Mouse (Mus musculus): ENCODE measurements at regions not wholly inside any gene's neighbourhood (a gene's known extent, or its start where the extent isn't known, plus 50 kb on each side); places are given as distances from the start of the nearest gene placed in this dataset.
"Not testable (repeated sequence)": the region's sequence is repeated elsewhere in the genome, so short reads cannot be mapped to it uniquely, and the experiment has no call there.

DNA sequence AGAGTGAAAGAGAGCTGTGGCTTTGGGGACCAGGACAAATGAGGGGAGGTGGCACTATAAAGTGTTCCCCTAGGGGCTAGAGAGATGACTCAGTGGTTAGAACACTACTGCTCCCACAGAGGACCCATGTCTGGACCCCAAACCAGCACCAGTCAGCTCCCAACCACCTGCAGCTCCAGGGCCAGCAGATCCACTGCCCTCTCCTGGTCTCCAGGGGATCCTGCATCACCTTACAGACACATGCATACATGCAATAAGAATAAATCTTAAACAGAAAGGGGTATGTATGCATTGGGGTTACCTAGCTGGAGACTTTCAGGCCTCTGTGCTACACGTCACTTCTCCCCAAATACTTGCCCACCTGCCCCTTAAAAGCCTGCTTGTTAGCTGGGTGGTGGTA, 93.8 kb upstream of the Zfp706 start:
- DNase-seq (ENCODE audit: low read depth in 1 of 2, low spot score in 2 of 2) = no peak

DNA sequence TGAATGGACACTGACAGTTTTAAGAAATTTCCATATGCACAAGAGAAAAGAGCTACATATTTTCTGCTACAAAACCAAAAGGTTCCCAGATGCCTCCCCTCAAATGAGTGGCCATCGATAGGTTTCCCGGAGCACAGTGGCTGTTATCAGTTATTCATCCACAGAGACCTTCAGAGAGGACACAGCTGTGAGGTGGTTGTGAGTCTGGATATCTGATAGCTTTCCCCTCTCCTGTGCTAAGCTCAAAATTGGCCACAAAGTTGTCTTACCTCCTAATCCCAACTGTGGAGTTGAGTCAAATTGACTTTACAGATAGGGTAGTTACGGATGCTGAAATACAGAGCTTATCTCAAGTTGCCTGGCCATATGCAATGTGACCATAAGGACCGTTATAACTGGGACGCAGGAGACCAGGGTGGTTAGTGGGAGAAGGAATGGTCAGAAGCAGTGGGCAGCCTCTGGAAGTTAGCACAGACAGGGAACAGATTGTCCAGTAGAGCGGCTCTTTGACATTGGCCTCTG, 93.3 kb upstream of the Zfp706 start:
- DNase-seq (ENCODE audit: low read depth in 1 of 2, low spot score in 2 of 2) = no peak

DNA sequence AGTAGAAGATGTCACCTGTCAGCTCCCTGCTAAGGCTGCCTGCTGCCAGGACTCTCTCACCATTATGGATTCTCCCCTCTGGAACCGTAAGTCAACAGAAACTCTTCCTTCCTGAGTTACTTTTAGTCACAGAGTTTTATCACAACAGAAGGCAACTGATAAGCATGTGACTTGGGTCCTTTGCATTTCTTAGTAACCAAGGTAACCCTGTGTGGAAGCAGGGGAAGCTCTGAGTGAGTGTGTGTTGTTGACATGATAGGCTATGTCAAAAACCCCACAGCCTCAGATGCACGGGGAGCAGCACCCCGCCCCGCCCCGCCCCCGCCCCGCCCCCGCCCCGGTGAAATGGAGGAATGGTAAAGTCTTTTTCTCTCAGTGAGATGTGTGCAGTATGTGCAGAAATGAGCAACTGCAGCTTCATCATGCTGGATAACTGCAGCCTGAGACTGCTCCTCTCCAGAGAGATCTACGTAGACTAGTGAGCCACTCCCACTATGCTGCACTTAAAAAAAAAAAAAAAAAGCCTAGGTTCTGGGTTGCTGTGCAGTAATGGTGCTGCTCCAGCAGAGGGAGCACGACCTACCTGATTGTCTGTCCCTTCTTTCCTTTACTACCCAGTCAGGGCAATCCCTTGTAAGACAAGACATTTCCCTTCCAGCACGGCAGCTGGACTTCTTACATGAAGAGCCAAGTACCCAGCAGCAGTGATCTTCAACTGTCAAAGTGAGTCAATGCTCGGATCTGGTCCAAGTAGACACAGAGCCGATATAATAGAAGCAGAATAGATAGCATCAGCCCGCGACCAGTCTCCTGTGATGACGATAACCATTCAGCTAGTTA, 92.6 kb upstream of the Zfp706 start:
- peak in 1 of 2 experiments; percentile 4 for DNase-seq (ENCODE audit: low read depth in 1 of 2, low spot score in 2 of 2)

DNA sequence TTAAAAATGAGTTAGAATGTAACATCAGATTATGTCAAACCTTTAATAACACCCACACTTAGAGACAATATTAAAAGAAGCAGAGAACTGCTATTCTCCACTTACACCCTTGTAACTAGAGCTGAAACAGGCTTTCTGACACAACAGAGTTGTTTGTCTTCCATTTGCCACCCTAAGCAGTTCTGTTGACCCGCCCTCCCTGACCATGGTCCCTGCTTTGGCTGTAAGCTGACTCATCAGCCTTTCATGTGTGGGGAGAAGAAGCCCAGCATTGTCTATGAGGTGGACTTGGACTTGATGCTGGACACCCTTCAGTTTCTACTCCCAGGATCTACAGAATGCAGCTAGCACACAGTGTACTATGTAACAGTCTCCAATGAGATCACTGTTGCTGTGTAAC, 91.6 kb upstream of the Zfp706 start:
- DNase-seq (ENCODE audit: low read depth in 1 of 2, low spot score in 2 of 2) = no peak

DNA sequence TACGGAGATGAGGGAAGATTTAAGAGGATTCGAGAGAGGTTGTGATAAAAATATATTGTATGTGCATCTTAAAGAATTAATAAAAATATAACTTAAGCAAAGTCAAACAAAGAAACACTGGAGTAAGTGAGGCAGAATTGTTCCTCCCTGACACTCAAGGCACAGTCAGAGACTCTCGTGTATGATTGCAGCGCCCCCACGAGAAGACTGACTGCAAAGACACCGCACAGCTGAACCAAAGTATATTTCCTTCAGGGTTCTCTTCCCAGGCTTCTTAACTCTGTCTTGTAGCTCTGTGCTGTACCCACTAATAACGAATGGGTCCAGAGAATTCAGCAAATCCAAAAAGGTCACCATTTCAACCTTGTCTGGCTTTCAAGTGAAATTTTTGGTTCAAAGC, 89.9 kb upstream of the Zfp706 start:
- no peak for DNase-seq (ENCODE audit: low read depth in 1 of 2, low spot score in 2 of 2)

DNA sequence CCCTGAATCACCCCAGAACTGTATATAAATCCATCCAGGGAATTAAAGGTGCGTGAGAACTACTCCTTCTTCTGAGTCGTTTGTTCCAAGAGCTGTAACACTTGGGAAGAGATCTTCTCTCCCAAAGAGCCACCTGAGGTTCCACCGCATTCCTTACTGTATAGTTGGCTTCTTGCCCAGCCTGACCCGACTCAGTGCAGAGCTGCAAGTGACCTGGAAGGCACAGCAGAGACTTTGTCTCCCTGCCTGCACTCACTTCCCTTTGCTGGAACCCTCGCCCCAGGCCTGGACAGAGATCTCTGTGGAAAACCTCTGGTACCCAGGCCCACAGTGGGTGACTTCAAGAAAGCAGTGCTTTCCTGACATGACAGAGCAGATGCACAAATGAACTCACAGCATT, 83.6 kb upstream of the Zfp706 start:
- not testable (repeated sequence) for DNase-seq (ENCODE audit: low read depth in 1 of 2, low spot score in 2 of 2)

DNA sequence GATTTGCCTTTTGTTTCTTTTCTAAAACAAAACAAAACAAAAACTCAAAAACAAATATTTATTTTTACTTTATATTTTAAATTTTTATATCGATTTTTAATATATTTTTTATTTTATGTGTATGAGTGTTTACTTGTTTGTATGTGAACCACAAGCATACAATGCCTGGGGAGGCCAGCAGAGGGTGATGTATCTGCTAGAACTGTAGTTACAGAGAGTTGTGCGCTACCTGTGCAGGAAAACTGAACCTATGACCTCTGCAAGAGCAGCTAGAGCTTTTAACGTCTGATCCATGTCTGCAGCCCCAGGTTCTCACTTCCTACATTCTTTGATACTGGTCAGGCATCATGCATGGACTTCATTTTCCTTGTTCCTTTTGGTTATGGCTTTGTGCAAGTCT, 76.2 kb upstream of the Zfp706 start:
- DNase-seq (ENCODE audit: low read depth in 1 of 2, low spot score in 2 of 2) = no peak

DNA sequence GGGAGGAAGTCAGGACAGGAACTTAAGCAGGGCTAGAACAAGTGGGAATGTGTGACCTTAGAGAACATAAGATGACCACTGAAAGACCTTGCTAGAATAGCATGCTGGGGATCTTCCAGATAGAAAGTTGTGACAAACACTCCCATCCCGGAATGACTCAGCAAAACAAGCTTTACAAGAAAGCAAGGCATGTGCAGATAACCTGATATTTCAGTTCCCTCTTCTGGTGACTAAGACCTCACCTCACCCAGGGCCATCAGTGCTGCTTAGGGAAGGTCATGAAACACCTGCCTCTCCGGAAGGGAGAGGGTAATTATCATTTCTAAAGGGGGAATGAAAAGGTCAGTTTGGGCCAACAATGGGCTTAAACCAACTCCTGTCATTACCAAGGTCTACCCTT, 74.3 kb upstream of the Zfp706 start:
- DNase-seq (ENCODE audit: low read depth in 1 of 2, low spot score in 2 of 2) = no peak

DNA sequence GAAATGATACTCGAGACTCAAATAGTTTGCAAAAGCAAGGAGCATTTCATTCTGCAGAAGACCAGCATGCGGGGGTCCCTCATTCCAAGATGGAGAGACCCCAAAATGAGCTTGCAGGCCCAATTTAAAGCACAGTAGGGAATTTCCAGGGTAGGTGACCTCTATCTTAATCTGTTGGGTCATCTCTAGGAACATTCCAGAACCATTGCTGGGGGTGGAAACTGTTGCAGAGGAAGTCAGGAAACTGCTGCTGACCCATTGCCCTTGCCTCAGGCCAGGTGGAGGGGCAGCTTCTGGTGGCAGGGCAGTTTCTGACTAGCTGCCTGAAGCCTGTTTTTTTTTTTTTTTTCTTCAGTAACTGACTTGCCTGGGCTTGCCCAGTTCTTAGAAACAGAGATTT, 73.4 kb upstream of the Zfp706 start:
- DNase-seq (ENCODE audit: low read depth in 1 of 2, low spot score in 2 of 2) = no peak

DNA sequence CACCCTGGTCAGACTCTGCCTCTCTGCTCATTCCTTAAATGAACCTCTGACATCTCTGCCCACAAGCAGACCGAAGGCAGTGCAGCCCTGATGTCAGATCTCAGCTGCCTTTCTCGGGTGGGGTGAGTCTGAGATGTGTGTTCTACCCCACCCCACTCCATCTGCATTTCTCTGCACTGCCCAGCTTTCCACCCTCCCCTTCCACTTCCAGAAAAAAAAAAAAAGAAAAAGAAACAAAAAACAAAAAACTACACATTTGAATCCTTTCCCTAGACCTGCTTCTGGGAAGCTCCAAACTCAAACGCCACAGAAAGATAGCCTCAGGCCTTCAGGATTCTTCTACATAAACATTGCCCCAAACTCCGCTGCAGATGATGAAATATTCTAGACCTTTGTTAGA, 72.8 kb upstream of the Zfp706 start:
- DNase-seq (ENCODE audit: low read depth in 1 of 2, low spot score in 2 of 2) = no peak

DNA sequence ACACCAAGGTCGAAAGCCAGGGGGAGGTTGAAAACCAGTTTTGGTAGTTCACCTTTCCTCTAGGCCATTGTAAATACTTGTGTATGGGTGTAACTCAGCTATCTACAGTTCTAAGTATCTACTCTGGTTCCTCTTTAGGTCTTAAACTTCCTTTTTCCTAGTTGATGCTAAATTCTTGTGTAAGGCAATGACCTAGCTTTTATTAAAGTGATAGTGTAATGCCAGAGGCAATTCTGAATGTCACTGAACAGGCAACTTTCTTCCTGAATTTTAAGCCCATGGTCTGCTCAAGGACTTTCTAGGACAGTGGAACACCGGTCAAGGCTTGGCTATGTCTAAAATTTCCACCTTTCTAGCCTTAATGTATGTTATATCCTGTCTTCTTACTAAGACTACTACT, 66.6 kb upstream of the Zfp706 start:
- not testable (repeated sequence) for DNase-seq (ENCODE audit: low read depth in 1 of 2, low spot score in 2 of 2)

DNA sequence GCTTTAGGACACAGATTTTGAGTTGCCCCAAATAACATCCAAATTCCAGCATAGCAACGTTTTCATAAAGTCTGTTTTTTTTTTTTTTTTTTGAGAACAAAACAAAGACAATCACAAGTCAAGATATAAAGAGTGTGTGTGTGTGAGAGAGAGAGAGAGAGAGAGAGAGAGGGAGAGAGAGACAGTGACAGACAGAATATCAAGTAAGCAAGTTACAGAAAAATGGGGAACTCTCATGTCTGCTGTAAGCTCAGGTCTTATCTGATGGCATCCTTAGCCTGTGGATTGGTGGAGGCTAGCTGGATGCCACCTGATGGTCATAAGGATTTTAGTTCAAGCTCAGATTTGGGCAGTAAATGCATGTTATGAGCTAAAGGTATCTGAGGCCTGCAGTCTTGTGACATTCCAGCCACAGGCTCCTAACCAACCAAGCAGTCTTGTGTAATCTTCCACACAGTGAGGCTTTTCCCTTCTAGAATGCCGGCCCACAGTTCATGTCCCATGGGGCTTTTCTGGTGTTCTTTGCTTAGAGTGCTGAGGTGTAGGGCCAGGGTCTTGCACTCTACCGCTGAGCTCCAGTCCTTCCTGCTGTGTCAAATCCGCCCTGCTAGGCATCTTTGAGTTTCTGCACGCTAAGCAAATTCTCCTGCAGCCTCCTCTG, 64.8 kb upstream of the Zfp706 start:
- no peak for DNase-seq (ENCODE audit: low read depth in 1 of 2, low spot score in 2 of 2)

DNA sequence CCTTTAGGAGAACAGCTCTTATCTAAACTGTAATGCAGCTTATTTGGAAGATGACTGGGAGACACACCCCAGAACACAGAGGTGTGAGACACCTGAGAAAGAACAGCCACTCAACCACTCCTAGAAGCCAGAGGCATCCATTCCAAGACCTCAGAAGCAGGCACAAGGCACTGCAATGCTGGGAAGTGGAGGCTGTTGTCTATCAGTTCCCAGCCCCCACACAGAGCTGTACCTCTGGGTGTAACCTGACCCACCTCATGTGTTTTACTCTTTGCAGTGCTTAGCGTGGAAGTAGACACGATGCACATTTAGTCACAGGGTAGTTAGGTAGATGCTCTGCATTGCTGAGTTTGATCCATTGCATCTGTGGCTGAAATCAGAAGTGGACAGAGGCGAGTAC, 62.6 kb upstream of the Zfp706 start:
- DNase-seq (ENCODE audit: low read depth in 1 of 2, low spot score in 2 of 2) = no peak

DNA sequence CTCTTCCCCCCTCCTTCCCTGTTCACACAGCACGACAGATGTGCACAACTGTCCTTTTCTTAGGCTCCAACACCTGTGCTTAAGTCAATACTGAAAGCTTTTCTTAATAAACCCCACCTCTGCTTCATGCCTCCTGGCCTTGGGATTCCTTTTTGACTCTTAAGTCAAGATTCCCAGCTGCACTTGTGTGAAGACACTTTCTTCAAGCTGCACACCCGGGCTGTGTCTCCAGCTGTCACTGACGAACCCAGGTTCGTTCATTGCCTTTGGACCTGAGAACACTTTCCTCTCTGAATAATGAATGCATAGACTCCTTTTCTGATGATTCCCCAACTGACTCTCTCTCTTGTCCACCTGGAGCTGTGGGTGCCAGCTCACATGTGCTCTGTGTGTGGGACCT, 59.8 kb upstream of the Zfp706 start:
- no peak for DNase-seq (ENCODE audit: low read depth in 1 of 2, low spot score in 2 of 2)

DNA sequence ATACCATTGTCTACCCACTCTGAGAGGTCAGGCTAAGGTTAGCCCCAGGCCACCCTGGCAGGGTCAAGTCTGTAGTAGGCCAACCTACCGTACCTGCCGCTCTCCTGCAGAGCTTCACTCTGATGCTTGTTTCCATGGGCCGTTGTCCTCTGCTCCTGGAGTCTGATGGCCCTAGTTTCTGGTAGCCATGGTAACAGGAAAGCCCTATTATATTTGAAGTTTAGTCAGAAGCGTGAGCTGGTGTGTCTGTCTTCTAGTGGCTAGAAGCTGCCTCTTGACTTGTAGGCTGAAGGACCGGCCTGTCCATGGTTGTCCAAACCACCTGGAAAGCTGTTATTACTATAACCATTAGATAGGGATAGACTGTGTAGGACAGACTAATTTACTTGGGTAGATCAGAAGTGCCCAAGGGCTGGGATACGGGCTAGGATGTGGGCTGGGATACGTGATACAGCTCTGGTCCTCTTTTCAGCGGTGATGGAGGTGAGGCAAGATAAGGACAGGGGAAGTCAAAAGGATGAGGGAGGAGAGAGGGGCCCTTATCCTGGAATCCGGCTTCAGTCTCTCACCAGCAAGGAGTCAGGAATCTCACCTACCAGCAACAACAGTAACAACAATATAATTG, 58.5 kb upstream of the Zfp706 start:
- DNase-seq (ENCODE audit: low read depth in 1 of 2, low spot score in 2 of 2) = no peak

DNA sequence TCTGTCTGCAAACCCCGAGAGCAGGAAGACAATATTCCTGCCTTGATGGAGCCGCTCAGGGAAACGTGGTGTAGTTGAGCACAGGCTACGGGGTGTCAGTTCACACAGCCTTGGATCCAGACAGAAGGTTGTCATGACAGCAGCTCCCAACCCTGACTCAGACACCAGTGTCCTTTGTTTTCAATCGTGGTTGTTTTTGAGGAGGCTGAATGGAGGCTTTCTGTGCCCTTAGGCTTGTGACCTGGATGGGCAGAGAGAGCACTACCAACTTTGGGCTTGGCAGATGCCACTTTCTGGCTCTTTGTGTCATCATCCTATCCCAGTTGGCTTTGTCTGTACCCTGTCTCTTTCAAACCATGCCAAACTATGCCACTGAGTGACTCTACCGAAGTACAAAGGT, 57.8 kb upstream of the Zfp706 start:
- DNase-seq (ENCODE audit: low read depth in 1 of 2, low spot score in 2 of 2) = no peak

DNA sequence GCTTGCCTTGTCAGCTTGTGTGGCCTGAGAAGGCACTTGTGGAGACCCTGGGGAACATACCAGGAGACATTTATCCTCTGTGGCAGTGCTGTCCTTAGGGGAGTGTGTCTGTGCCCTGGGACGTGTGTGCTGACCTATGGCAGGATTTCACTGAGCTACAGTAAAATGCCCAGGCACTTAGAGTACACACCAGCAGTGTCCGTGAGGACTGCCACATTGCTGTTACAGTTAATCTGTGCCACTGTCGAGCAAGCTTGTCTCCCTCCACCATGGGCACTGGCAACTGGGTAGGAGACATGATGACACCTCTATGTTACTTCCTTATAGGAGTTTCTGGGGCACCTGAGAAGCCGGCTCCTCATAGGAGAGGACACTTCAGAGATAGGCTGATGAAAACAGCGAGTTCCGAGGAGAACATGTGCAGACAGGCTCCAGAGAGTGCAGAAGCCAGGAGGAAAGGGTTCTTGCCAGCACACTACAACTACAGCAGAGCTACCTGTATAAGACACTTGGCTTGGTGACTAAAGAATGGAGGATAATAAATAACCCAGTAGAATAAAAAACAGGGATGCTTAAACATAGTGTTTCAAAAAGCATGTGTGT, 56.3 kb upstream of the Zfp706 start:
- DNase-seq (ENCODE audit: low read depth in 1 of 2, low spot score in 2 of 2) = no peak

DNA sequence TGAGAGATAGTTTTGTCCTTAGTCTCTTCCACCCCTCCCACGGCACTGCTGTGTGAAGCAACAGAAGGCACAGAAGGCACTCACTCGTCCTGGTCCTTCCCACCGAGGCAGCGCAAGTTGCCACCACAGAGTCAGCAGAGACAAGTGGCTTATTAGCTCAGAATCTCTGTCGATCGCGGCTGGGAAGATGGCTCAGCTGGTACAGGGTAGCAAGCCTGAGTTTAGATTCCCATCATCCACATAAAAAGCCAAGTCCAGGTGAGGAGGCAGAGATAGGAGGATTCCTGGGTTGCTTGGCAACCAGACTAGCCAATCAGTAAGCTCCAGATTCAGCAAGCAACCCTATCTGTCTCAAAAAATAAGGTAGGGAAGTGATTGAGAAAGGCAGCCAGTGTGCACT, 55.0 kb upstream of the Zfp706 start:
- DNase-seq (ENCODE audit: low read depth in 1 of 2, low spot score in 2 of 2) = no peak

DNA sequence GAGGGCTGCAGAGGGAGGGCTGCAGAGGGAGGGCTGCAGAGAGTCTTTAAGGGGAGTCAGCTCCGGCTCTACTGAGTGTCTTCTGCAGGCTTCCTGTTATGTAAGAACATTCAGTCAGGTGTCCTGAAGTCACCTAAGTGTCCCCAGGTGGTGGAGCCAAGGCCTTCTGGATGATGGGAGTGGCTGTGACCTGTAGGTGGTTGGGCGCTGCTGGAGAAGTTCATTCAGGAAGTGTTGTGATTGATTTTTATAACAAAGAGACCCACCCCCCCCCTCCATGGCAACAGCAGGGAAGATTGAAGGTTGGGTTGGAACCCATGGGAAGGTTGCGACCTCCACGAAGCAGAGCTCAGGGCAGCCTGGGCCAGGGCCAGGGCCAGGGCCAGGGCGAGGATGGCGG, 53.9 kb upstream of the Zfp706 start:
- DNase-seq (ENCODE audit: low read depth in 1 of 2, low spot score in 2 of 2) = no peak

DNA sequence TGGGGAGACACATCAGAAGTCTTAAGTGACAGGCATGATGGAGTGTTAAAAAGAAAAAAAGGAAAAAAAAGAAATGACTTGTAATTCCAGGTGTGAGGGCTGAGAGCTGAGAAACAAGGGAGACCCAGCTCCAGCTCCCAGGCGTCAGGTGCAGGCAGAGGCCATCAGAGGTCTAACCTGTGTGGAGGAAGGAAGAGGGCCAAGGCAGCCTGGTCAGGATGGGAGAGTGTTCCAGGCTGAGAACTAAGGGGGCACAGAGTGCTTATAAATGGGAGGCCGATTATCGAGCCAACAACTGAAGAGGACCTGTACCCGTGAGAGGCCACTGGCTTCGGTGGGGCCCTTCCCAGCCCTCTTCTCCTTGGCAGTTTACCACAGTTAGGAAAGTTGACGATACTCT, 53.3 kb upstream of the Zfp706 start:
- no peak for DNase-seq (ENCODE audit: low read depth in 1 of 2, low spot score in 2 of 2)

Data from monocyte, adult 2 months (primary cell).